Mouse (Mus musculus): ENCODE results near the gene Sfi1.
"Not testable (repeated sequence)": the region's sequence is repeated elsewhere in the genome, so short reads cannot be mapped to it uniquely, and the experiment has no call there.

DNA sequence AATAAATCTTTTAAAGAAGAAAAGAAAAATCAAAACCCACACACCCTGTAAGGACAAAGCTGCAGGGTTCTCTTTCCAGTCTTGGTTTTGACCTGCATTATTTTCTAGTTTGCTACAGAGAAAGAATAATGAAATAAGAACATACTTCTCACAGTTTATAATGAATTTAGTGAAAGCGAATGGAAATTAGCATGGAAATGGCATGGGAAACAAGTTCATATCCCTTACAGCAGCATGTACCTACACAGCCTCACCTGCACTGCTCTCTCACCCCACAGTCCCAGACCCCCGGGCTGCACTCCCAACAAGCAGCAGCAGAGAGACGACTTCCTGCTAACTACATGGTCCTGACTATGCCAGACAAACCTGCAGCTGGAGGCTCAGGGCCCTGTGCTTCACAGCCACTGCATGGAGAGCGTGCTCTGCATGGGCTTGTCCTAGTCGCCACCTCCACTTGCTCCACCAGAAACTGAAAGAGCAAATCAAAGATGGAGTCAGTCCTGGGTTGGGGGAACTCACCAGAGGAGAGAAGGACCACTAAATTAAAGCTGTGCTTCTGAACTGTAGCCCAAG, 28.0 kb downstream of the Sfi1 start:
- not testable (repeated sequence) for TF ChIP-seq CTCF (IDR thresholded peaks at IDR 0.05; ENCODE audit: insufficient read depth, low read length); POLR2A (IDR thresholded peaks at IDR 0.05; ENCODE audit: borderline replicate concordance, extremely low read depth, low read depth, low read length)

All from lung, adult 2 months (tissue).